Mouse (Mus musculus): ENCODE measurements around the gene Nedd8.

GRCm38 (mm10) chr14:55613346-55613745, 58.6 kb downstream of the Nedd8 start:
- no peak for TF ChIP-seq POLR2A (IDR thresholded peaks at IDR 0.05; ENCODE audit: low read depth, low read length)
- TF ChIP-seq CTCF (IDR thresholded peaks at IDR 0.05; ENCODE audit: borderline replicate concordance, insufficient read depth, low read length), result no peak
